Comparison of ENCODE assay signal across 27 mouse cellular contexts in genomic region chr8:103188720-103189498, GRCm38 (mm10).
A peak's percentile ranks its signal among the peaks of the same experiment; 100 is the strongest.
DNase-seq lines count a peak whose midpoint lies in the region; ATAC-seq lines count a peak whose summit lies in the region.
"Had no signal": no experiment of that assay in that cellular context is flagged by ENCODE, and none has a peak within 500 bp of the region (broad histone marks: within the 10 kb centered on the region; RNA-seq: fewer than 3 reads in every experiment).

No protein-coding gene starts in this region.

- no peak for ATAC-seq in hindbrain, embryonic 11.5 days (ENCODE audit: low FRiP score)
- peak; percentile 13; the same call in 1 of the 2 replicates for ATAC-seq in hindbrain, embryonic 12.5 days (ENCODE audit: low FRiP score)
- ATAC-seq in hindbrain, embryonic 15.5 days (ENCODE audit: low FRiP score, low read depth): peak; percentile 80; the same call in 1 of the 2 replicates
- ATAC-seq in monocyte, adult 5-6 weeks (replicated peaks; ENCODE audit: insufficient number of reproducible peaks, low FRiP score, low TSS enrichment, poor library complexity, severe bottlenecking): no peak
- ATAC-seq: activated CD4-positive, CD25-positive, alpha-beta regulatory T cell, adult 4 months; inflammation-experienced regulatory T-cells, adult 6 months had no signal

- H3K36me3 ChIP-seq in hindbrain, embryonic 10.5 days: no peaks in the 10 kb centered on the region
- no peaks in the 10 kb centered on the region for H3K36me3 ChIP-seq in hindbrain, embryonic 11.5 days (ENCODE audit: control insufficient read depth, insufficient read depth, low read length)
- no peaks in the 10 kb centered on the region for H3K36me3 ChIP-seq in hindbrain, embryonic 12.5 days
- H3K36me3 ChIP-seq in hindbrain, embryonic 15.5 days: no peaks in the 10 kb centered on the region
- H3K36me3 ChIP-seq: heart, embryonic 13.5 days; liver, embryonic 15.5 days; lung, embryonic 15.5 days; neural tube, embryonic 13.5 days; stomach, embryonic 15.5 days had no signal

- H3K4me3 ChIP-seq in hindbrain, embryonic 10.5 days: no peak overlapping the region
- H3K4me3 ChIP-seq in hindbrain, embryonic 11.5 days (ENCODE audit: low read depth, low read length): no peak overlapping the region
- H3K4me3 ChIP-seq in hindbrain, embryonic 12.5 days: no peak overlapping the region
- H3K4me3 ChIP-seq in hindbrain, embryonic 15.5 days: no peak overlapping the region
- H3K4me3 ChIP-seq: heart, embryonic 13.5 days; liver, embryonic 15.5 days; lung, embryonic 15.5 days; megakaryocyte, embryonic 14.5 days; neural tube, embryonic 13.5 days; stomach, embryonic 15.5 days had no signal

- peak overlapping the region; percentile 6; the same call in 1 of the 2 replicates for H3K27ac ChIP-seq in hindbrain, embryonic 10.5 days
- no peak overlapping the region for H3K27ac ChIP-seq in hindbrain, embryonic 11.5 days (ENCODE audit: low read depth, low read length)
- no peak overlapping the region for H3K27ac ChIP-seq in hindbrain, embryonic 12.5 days
- H3K27ac ChIP-seq in hindbrain, embryonic 15.5 days (replicated peaks): no peak overlapping the region
- H3K27ac ChIP-seq: heart, embryonic 13.5 days; kidney, postnatal 0 days; liver, embryonic 15.5 days; lung, embryonic 15.5 days; neural tube, embryonic 13.5 days; stomach, embryonic 15.5 days had no signal

- H3K9ac ChIP-seq in hindbrain, embryonic 11.5 days (ENCODE audit: low read depth, low read length): no peak overlapping the region
- no peak overlapping the region for H3K9ac ChIP-seq in hindbrain, embryonic 12.5 days
- H3K9ac ChIP-seq in hindbrain, embryonic 15.5 days: no peak overlapping the region
- H3K9ac ChIP-seq: heart, embryonic 13.5 days; liver, embryonic 15.5 days; lung, embryonic 15.5 days; neural tube, embryonic 13.5 days; stomach, embryonic 15.5 days had no signal

- no peaks in the 10 kb centered on the region for H3K27me3 ChIP-seq in hindbrain, embryonic 10.5 days (ENCODE audit: insufficient read depth, poor library complexity, severe bottlenecking)
- no peaks in the 10 kb centered on the region for H3K27me3 ChIP-seq in hindbrain, embryonic 11.5 days (ENCODE audit: control insufficient read depth, insufficient read depth, low read length)
- H3K27me3 ChIP-seq in hindbrain, embryonic 12.5 days: no peaks in the 10 kb centered on the region
- H3K27me3 ChIP-seq in hindbrain, embryonic 15.5 days: no peaks in the 10 kb centered on the region
- H3K27me3 ChIP-seq: heart, embryonic 13.5 days; liver, embryonic 15.5 days; lung, embryonic 15.5 days; megakaryocyte, embryonic 14.5 days; neural tube, embryonic 13.5 days; stomach, embryonic 15.5 days had no signal

- no peak for DNase-seq in hindbrain, embryonic 10.5 days (ENCODE audit: low spot score)
- DNase-seq in hindbrain, embryonic 11.5 days (ENCODE audit: low spot score): no peak
- DNase-seq in retina, embryonic 14.5 days (ENCODE audit: low spot score): peak; percentile 34
- no peak for DNase-seq in embryo, embryonic 10 days (ENCODE audit: low spot score)
- DNase-seq: adrenal gland, adult 8-10 months; cerebellum, adult 18-20 months; cerebellum, postnatal 36 days; gastrocnemius, postnatal 25 days; heart, adult 18-20 months; kidney, adult 2 months; left cerebral cortex, postnatal 4 days; liver; lung, postnatal 36 days; thymus, adult 18-20 months; thymus, postnatal 4 days had no signal

- H3K4me1 ChIP-seq in hindbrain, embryonic 10.5 days (replicated peaks): peaks cover 6% of the 10 kb centered on the region; the same call in 1 of the 2 replicates
- H3K4me1 ChIP-seq in hindbrain, embryonic 11.5 days (replicated peaks; ENCODE audit: control insufficient read depth, insufficient read depth, low read length): no peaks in the 10 kb centered on the region
- H3K4me1 ChIP-seq in hindbrain, embryonic 12.5 days: peaks cover 3% of the 10 kb centered on the region; the same call in 1 of the 2 replicates
- H3K4me1 ChIP-seq in hindbrain, embryonic 15.5 days (replicated peaks): peaks cover 12% of the 10 kb centered on the region
- H3K4me1 ChIP-seq: heart, embryonic 13.5 days; liver, embryonic 15.5 days; lung, embryonic 15.5 days; megakaryocyte, embryonic 14.5 days; stomach, embryonic 15.5 days had no signal

- H3K9me3 ChIP-seq in hindbrain, embryonic 10.5 days: no peaks in the 10 kb centered on the region
- no peaks in the 10 kb centered on the region for H3K9me3 ChIP-seq in hindbrain, embryonic 11.5 days (ENCODE audit: control insufficient read depth, low read length)
- no peaks in the 10 kb centered on the region for H3K9me3 ChIP-seq in hindbrain, embryonic 12.5 days (replicated peaks)
- no peaks in the 10 kb centered on the region for H3K9me3 ChIP-seq in hindbrain, embryonic 15.5 days
- H3K9me3 ChIP-seq: heart, embryonic 13.5 days; liver, embryonic 15.5 days; lung, embryonic 15.5 days; neural tube, embryonic 13.5 days; stomach, embryonic 15.5 days had no signal

- WGBS in hindbrain, embryonic 10.5 days: 78% methylated on average over 8 of the region's 8 CpGs
- 69% methylated on average over 8 of the region's 8 CpGs for WGBS in hindbrain, embryonic 11.5 days
- 68% methylated on average over 8 of the region's 8 CpGs for WGBS in hindbrain, embryonic 12.5 days
- 32% methylated on average over 8 of the region's 8 CpGs for WGBS in hindbrain, embryonic 15.5 days

- H3K4me2 ChIP-seq in hindbrain, embryonic 11.5 days (replicated peaks; ENCODE audit: low read depth, low read length): no peak overlapping the region
- no peak overlapping the region for H3K4me2 ChIP-seq in hindbrain, embryonic 12.5 days (replicated peaks)
- no peak overlapping the region for H3K4me2 ChIP-seq in hindbrain, embryonic 15.5 days
- H3K4me2 ChIP-seq: heart, embryonic 13.5 days; liver, embryonic 15.5 days; lung, embryonic 15.5 days; neural tube, embryonic 13.5 days; stomach, embryonic 15.5 days had no signal

Comparison
In these comparisons a context has a peak if more than half of its experiments do, and no peak if none do; other contexts are left out.
1. ATAC-seq: peak in hindbrain, embryonic 12.5 days (single experiment) and hindbrain, embryonic 15.5 days (single experiment); none in hindbrain, embryonic 11.5 days (single experiment) and monocyte, adult 5-6 weeks (single experiment).